Mouse (Mus musculus) T-cell, adult 2 months (primary cell): Measurements from ENCODE around the gene Sit1.
"Not testable (repeated sequence)": the region's sequence is repeated elsewhere in the genome, so short reads cannot be mapped to it uniquely, and the experiment has no call there.

ENCODE experiments used
- DNase-seq: peaks from one replicate; pipeline ENCODE4 v3.0.0; 2022; ENCODE audit warnings: low spot score

The Sit1 gene

DNA sequence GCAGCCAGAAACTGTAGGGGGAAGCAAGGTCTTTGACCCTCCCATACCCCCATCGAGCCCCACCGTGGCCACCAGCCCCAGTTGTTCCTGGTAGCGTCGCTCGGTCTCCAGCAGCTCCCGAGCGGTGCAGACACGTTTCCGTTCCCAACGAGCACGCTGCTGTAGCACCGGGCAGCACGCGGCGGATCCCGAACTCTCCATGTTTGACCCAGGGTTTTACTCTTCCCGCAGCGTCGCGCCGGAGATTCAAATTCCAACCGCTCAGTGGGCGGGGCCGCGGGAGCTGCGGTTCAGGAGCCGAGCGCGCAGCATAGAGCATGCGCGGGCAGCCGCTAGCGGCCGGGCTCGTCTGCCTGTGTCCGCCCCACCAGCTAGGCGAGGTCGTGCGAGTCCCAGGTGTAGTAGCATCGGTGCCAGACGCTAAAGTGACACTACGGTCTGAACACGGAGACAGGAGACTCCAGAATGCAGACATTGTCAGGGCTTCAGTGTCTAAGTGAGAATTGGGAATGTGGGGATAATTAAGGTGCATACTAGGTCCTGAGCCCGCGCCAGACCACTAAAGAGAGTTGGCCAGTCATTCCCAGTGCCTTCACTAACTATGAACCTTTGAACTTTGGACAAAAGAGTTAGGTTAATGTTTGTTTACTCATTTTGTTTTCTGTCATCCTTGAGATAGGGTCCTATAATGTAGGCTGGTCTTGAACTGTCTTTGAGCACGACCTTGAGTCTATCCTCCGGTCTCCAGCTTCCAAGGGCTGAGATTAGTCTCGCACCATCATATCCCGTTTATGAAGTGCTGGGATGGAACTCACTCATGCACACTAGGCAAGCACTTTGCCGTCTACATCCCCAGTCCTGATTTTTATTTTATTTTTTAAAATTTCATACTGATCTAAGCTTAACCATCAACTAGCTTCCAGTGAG is 16.1 kb upstream of the Sit1 start, which contains the start of gene Arhgef39:
Gene Arhgef39 (minus strand): TSS at position 289 of the 927 bp plus-strand sequence.
- DNase-seq = peak; percentile 55

DNA sequence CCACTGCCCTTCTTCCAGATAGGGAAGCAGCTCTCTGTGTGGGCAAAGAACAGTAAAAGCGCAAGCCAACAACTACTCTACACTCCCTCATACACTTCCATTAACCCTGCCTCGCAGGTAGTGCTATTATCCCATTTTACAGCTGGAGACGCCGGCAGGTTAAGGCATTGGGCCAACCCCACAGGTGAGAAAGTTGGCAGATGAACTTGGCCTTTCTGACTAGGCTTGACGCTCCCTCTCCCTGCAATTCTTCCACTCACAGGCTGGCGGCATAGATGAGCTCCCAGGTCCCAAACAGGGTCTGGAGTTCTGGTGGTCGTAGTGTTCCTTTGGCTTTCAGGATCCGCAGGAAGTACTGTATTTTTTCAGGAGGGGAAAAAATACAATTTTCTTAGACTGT is 15.4 kb upstream of the Sit1 start:
- DNase-seq = no peak

DNA sequence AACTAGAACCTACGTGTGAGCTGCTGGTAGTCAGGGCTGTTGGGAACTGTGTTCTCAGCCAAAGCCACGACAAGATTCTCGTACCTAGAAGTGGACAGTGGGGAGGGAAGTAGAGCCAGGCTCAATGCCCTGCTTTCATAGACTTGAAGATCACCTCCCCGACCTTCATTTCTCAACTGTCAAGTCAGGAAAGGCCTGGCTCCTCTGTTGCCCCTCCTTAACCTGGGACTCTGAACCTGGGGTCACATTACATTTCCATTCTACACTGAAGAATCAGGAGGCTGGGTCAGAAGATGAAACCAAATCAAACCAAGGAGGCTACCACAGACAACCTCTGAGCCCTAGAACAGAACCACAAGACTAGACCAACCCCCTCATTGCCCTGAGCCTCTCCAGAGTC is 14.4 kb upstream of the Sit1 start:
- DNase-seq = no peak

DNA sequence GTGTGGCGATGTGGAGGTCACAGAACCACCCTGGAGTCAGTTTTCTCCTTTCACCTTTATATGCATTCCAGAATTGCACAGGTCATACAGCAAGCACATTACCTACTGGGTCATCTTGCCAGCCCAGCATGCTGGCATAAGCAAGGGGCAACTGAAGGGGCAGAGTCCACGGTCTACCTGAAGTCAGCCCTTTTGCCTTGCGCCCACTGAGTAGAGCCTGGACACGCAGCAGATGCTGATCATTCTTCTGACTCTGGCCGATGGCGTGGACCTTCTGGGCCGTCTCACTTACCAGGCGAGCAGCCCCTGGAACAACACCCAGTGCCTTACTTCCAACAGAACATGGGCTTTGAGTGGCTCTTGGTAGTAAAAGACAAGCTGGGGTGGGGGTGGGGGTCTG is 13.9 kb upstream of the Sit1 start:
- no peak for DNase-seq

DNA sequence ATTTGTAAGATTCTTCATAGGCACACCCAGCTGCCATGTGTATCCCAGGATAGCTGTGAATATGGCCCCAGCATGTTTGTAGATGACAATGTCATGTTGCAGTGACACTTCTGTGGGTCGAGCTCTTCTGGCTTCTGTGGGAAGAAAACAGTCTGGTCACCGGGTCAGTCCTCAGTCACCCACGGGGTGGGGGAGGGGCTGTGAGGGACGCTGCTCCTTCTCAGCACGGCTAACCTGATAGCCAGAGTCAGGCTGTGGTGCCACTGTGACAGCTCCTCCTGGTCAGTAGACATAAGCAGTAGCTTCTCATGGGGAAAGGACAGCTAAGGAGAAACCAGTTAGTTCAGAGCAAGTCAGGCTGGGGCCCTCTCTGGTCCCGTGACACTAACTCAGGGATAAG is 13.1 kb upstream of the Sit1 start:
- DNase-seq = no peak

DNA sequence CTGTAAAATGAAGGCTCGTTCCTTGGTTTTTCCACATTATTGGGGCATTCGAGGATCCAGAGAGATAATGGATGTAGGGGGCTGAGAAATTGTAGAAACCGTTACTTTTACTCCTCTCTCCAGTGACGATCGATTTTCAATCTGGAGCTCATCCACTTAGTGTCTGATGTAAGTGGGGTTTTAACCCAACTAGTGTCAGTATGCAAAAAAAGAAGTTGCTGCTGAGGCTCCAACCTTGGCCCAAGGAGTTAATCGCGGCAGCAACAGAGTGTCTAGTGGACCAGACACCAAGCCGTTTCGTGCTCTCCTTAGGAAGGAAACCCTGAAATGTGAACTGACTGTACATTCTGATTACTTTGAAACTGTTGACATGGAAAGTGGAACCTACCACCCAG is 10.3 kb upstream of the Sit1 start:
- DNase-seq = no peak

DNA sequence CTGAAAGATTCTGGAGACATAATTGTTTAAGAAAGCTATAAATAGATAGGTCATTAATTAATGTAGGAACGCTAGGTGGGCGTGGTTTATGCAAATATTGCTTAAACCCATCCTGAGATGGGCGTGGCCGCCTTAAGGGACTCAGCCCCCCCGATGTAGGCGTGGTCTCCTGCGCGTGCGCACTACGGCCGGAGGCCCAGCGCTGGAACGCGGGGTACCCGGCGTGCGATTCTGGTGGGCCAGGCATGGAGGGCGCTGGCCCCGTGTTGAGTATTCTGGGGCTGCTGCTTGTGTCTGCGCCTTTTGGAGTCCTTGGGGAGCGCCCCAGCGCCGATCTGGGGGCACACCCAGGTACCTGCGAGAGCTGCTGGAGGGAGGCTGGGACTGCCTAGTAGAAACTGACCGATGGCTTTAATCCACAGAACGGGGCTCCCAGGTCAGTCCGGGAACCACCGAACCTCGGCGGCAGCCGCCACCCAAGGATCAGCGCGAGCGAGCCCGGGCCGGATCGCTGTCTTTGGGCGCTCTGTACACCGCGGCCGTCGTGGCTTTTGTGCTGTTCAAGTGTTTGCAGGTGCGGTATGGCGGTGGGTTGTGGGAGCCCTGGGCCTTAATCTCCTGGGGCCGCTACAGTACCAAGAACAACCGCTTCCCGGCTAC is 9.8 kb upstream of the Sit1 start:
- DNase-seq = peak; percentile 97

DNA sequence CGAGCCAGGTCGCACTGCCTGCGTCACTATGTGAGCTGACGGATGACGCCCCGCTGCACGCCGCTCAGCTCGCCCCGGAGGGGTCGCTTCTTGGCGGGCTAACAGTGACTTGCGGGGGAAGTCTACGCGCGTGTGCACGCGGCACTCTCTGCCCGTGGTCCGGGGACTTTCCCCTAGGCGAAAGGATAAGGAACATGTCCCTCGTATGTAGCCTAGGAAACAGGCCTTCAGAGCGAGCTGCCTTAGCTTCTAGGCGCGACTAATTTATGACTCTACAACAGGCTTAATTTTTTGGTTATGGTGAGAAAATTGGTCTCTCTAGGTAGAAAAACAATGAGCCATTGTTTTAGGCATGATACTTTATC is 9.3 kb upstream of the Sit1 start, which contains the start of gene Ccdc107:
Gene Ccdc107 (plus strand): TSS at position 80 of the 365 bp plus-strand sequence.
- DNase-seq = peak; percentile 97

DNA sequence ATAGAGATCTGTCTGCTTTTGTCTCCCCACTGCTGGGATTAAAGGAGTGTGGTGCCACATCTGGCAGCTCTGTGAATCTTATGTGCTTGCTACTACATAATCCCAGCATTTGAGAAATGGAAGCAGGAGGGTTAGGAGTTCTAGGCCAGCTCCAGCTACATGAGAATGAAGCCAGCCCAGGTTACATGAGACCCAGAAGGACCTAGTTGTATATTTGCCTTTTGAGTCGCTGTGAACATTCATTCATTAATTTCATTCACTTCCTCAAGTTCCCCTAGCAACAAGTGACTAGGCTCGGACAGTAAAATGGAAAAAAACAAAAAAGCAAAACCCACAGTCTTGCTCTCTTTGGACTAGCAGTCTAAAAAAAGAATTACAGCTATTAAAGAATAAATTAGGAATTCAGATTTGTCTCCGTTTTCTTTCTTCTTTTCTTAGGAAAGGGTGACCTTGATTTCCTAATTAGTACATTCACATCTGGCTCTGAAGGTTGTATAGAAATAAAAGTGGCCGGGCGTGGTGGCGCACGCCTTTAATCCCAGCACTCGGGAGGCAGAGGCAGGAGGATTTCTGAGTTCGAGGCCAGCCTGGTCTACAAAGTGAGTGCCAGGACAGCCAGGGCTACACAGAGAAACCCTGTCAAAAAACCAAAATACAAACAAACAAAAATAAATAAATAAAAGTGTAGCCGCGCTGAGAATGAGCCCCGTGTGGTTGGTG is 8.7 kb upstream of the Sit1 start:
- DNase-seq = no peak

DNA sequence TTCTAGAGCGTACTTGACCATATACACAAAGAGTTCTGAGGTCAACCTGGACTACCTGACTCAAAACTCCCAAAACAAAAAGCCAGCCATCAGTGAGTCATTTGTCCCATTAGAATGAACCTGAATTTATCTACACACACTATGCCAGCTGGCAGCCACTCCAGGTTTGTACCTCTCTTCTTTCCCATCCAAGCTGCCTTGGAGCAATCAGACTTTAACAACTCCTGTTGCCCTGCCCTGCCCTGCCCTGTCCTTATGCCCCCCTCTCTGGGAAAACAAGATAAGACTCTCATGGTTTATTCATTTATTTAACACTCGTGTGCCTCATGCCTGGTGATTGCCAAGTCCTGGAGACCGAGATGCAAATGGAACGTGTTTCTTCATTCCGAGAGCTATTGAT is 7.3 kb upstream of the Sit1 start:
- DNase-seq = no peak

DNA sequence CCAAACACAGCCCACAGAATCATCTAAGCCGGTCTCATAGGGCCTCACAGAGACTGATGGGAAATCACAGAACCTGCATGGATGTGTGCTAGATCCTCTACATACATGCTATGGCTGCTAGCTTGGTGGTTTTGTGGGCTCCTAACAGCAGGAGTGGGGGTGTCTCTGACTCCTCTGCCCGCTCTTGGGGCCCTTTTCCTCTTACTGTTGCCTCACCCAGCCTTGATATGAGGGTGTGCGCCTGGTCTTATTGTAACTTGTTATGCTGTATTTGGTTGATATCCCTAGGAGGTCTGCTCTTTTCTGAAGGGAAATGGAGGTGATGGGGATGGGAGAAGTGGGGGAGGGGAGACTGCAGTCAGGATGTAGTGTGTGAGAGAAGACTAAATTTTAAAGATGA is 6.1 kb upstream of the Sit1 start:
- DNase-seq = no peak

DNA sequence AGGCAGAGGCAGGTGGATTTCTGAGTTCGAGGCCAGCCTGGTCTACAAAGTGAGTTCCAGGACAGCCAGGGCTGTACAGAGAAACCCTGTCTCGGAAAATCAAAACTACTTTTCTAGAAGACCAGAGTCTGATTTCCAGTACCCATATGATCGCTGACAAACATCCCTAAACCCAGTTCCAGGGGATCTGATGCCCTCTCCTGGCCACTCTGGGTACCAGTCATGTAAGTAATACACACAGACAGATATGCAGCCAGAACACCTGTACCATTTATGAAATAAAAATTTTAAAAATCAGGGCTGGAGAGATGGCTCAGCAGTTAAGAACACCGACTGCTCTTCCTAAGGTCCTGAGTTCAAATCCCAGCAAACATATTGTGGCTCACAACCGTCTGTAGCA is 2.1 kb upstream of the Sit1 start:
- DNase-seq = not testable (repeated sequence)

DNA sequence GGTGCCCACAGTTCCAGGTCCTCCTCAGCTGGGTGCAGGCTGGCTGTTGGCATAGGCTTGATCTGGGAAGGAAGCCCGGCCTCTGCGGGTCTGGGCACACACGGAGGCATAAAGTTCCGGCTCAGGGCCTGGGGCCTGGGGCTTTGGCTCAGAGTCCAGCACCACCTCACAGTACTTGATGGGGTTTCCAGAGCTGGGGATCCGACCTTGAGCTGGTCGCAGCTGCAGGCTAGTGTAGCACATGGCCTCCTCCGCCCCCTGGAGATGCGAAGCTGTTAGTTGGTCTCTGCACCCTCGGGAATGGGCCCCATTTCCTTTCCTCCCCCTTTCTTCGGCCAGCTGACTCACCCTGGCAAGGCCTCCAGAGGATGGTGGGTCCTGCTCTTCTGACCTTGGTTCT is 943 bp downstream of the Sit1 start:
- peak; percentile 12 for DNase-seq

DNA sequence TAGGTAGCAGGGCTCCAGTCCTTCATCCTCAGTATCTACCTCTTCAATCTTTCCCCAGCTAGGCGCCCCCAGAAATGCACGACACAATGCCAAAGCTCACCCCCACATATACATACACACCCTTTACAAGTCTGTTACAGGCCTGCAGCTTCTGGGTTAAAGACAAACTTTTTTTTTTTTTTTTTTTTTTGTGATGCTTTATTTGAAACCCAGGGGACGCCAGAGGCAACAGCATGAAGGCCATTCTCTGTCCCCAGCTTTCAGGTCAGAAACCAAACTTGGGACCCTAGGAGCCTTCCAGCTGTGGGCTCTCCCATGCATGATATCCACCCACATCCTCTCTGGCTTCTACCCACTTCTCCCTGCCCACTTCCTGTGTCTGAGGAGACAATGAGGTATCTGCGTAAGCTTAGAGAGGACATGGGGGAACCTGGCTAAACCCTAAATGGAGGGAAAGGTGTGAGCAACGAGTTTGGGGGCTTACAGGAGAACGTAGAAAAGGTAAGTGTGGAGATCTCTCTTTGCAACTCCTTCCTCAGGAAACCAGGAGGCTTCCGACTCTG is 1.6 kb downstream of the Sit1 start:
- DNase-seq = peak; percentile 74

DNA sequence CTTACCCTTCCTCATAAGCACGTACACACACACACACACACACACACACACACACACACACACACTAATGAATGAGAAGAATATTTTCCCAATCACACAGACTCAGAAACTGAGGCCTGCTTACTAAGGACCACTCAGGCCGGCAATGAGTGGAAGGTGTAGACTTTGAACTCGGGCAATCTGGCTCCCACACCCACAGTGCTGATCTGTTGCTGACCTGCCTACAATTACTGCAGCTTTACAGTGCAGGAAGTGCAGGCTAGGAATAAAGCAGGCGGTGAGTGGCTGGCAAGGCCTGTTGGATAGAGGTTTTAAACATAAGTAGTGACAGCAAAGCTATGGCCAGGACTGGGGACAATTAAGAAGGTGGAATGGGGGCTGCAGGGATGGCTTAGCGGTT is 2.5 kb downstream of the Sit1 start:
- DNase-seq = no peak

DNA sequence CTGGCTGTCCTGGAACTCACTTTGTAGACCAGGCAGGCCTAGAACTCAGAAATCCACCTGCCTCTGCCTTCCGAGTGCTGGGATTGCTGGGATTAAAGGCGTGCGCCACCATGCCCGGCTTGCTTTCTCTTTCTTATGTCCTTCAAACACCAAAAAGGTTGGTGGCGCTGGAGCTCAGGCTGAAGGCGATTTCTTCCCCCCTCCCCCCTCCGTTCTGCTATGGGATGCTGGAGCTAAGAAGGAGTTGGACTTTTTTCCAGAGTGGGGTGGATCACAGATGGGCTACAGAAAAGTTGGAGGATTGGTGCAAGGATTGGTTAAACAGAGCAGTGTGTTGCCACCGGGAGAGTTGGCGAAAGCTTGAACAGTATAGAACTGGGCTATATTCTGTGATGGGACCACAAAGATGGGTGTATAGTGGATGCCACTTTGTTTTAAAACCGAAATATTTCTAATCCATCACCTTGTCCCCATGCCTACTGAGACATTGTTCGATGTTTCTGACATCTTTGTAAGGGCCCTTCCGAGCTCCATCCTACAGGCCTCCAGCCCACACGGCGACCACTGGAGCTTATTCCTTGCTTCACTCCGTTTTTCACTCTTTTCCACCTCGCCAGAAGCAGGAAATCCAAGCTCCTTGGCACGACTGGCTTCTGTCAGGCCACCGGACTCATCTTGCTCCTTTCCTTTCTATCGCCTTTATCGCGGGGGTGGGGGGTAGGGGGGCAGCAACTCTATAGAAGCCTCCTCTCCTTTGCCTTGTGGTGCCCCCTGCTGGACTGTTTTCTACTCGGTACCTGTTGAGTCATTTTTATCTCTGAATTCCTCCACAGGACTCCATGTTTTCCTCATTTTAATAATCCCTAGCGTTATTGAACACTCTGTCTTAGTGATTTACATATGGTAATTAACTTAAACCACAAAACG is 4.4 kb downstream of the Sit1 start:
- DNase-seq = peak; percentile 64

DNA sequence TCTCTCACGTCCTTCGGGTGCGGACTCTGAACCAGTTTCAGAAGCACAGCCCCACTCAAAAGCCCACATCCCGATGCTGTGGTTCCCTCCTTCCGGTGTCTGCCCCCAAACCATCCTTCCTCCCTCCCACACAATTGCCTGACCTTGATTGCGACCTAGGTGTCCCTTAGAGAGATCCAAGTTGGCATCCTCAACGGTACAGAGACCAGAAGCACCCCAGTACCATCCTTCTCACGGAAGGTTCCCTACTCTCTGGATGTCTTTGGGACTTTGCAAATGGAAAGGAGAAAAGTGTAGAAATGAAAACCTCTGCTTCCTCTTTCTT is 5.0 kb downstream of the Sit1 start:
- no peak for DNase-seq

DNA sequence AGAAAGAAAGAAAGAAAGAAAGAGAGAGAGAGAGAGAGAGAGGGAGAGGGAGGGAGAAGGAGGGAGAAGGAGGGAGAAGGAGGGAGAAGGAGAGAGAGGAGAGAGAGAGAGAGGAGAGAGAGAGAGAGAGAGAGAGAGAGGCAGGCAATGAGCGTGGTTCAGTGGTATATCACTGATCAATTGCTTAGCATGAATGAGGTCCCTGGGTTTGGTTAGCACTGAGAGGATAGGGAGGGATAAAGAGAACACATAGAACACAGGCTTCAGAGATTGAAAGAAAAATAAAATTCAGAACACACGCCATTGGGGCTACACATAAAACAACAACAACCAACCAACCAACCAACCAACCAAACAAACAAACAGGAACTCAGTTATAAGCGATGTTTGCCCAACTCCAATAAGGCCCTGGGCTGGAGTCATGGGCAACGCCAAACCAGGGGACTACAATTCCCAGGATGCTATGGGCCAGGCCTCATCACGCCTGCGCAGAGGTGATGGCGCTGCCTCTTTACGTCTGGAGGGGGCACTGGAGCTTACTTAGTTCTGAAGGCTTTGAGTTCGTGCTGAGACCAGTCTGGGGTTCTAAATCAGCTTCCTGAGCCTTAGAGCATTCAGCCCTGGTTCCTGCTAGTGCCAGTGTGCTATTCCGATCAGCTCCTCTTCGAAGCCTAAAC is 5.5 kb downstream of the Sit1 start:
- DNase-seq = peak; percentile 89

DNA sequence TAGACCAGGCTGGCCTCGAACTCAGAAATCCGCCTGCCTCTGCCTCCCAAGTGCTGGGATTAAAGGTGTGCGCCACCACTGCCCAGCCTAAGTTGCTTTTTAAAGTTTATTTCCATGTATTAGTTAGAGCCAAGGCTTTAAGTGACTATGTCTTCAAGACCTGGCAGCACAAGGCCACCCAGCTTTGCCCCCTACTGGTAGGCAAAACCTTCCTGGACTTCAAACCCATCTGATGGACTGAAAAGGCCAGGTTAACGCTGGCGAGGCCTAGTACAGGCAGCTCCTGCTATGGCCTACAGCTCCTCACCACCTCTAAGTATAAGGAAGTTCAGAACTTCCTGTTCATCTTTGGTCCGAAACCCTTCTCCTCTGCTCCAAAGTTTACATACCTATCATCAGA is 6.9 kb downstream of the Sit1 start:
- DNase-seq = peak; percentile 21

DNA sequence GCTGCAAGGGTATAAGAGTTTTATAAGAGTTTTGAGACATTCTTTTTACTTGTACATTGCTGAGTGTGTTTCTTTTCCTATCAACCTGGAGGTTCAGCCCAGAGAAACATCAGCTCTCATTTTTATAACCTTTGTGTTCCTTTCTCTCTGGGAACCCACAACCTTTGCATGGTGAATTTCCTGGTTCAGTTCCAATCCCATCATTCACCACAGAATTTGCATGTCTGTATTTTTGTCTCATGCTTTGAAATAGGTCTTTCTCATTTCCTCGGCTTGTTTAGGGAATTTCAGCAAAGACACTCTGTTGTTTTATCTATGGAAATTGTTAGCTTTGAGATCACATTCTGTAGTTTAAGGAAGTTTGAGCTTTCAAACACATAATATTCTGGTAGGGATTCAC is 9.9 kb downstream of the Sit1 start:
- no peak for DNase-seq

DNA sequence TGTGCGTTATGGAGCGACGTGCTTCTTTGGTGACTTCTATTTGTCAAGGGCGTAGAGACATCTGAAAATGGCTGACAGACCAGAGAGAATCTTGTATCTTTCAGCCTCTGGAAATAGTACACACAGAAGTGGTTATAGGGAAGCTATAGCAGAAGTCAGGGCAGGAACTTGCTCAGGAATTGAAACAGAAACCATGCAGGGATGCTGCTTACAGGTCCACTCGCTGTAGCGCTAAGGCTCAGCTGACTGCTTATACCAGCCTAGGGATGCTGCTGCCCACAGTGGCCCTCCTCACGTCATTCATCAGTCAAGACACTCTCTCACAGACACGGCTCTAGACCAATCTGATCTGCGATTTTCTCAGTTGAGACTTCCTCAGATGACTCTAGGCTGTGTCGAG is 13.2 kb downstream of the Sit1 start:
- no peak for DNase-seq
